Mouse (Mus musculus) v-Abl transformed pro-B cells (cell line): ENCODE measurements around the gene Atr.

ENCODE experiments used
- in situ Hi-C, 2 experiments: fragments of 400-800 bp; cut with MboI; formaldehyde crosslinking; loops; one replicate each; pipeline ENCODE4 v1.15.1; 2025; ENCODE audit not compliant: unreplicated experiment in 2 of 2

The Atr gene

DNA sequence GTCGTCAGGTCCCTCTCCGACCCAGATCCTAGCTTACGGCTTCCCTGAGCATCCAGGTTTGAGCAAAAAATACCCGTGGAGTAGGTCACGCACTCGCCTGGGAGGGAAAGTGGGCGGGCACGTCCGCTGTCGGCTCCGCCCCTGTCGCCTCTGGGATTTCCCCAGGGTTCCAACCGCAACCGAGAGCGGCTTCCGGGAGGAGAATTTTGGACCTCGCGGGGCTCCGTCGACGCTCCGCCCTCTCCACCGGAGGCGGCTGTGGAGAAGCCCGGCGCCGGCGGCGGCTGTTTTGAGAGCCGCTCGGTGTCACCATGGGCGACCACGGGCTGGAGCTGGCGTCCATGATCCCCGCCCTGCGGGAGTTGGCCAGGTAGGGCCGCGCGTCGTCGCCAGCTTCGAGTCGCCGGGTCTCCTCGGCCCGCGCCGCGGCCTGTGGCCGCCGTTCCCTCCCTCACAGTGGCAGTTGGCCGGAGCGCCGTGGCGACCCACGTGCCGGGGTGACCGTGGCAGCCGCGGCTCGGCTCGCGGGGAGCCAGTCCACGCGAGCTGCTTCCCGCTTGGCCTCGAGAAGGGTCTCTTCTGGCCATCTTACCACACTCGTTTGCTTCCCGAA lies at the start of gene Atr:
Atr (plus strand) TSS at position 184 of the 613 bp plus-strand sequence.
- in situ Hi-C loops, result loop anchor here (5.0 to 25.0 kb wide), 4 partner anchors 365 to 1320 kb away; partner anchors contain the start of gene 1190002N15Rik (in 2 of the 2)

DNA sequence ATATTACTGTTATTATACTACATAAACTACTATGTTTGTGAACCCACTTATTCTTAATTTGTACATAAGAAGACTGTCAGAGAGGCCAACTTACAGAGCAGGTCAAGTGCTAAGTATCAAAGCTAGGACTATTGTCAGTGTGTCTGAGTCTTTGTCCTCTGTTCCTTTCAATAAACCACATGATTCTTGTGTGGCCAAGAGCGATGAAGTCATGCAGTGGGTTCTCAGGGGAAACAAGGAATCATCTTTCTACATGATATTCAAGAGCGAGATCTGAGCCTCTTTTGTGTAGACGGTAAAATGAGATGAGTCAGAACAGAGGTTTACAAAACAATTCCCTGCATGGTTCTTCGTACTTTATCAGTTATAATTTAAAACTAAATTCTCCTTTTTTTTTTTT lies 47.8 kb upstream of the Atr start:
- in situ Hi-C loops, result no loop called here

DNA sequence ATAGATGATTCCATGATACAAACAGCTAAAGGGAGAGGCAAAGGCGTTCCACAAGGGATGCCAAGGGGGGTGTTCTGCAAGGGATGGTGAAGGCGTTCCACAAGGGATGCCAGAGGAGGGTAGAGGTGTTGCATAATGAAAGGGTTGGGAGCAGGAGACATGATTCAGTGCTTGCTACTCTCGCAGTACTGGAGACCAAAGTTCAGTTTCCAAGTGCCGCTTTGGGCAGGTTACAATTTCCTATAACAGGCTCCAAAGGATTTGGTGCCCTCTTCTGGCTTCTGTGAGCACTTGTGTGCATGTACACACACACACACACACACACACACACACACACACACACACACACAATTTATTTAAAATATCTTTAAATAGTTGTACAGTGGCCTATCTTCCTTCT lies 45.6 kb upstream of the Atr start:
- in situ Hi-C loops, result no loop called here

DNA sequence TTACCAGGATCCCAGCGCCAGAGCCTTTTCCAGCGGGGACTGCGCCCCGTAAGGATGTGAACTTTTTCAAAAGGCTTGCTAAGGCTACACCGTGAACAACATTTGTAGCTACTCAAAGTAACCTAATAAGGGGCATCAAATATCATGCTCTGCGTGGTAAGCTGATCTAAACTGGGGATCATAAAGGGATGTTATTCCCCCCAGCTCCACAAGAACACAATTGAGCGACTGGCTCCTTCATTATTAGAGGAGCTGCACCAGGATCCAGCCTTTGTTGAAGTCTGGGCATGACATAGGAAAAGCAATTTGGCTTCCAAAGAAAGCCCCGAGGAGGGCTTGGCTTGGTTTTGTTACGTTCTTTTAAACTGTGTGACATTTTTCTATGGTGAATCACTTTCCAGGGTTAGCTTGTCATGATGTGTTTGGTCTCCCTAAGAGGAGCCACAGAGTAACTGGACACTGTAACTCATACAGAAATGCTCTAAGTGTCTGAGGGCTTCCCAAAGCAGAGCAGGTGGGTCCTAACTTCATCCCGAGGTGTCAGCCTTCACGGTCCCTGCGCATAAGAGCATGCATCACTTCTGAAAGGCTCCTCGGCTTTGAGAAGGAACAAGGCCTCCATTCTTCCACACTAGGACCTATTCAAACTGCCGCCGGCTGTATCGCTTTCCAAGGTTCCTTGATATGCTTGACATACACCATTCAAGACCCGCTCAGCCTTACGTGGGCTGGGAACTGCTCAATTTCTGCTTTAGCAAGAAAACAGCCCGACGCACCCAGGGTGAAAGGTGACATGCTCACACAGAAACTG lies 43.5 kb upstream of the Atr start:
- in situ Hi-C loops, result no loop called here

DNA sequence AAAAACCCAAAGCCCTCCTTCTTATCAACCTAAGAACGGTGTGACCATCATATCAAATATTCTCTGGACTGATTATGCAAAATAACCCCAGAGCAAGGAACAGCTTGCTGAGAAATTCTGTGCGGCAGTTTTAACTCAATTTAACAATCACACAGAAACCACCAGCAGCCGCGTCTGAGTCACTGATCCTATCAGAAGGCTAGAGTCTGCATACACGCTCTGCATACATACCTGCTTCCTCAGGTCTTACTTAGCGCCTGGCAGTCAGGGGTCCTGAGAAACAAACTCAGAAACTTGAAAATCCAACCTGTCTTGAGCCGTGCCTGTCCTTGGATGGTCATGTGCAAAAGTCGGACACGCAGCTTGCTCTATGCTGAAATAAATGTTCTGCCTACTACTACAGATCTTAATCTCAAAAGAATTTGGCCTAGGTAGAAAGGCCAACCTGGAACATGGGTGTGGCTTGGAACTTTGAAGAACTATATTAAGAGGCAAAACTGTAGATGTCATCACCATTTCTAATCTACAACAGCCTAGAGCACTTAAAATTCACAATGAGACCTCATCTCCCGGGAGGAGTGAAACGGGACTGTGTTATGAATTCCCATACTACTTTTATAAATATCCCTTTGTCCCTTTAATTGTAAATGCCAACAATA lies 42.3 kb upstream of the Atr start:
- in situ Hi-C loops, result no loop called here

DNA sequence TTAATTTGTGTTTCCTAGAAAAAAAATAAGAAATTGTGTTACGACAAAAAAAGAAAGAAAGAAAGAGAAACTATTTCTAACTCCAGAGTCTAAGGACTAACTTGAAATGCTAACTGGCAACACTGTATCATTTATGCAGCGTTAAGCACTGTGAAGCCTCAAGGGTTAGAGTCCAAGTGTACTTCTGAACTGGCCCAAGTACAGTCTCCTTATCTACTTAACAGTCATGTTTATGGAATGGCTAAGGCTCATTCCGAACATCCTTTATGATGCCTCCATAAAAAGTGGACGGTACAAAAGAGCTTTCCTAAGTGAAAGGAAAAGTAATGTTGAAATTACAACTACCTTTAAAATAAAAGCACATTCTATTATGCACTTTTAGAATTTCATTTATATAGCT lies 41.7 kb upstream of the Atr start:
- in situ Hi-C loops, result no loop called here

DNA sequence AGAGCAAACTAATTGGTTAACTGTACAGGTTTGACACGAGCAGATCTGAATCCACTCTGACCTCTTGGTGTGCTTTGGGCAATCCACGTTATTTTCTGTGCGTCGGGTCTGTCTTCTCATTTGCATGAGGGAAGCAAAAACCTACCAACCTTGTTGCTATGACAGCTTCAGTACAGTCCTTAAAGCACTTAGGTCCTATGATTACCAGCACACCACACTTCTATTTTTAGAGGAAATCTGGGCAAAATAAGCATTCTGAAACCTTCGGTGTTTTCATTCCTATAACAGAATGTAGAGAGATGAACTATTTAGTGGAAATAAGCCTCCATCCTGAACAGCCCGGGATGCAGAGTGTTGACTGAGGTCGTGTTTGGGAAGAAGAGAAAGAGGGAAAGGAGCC lies 34.9 kb upstream of the Atr start:
- in situ Hi-C loops, result no loop called here

DNA sequence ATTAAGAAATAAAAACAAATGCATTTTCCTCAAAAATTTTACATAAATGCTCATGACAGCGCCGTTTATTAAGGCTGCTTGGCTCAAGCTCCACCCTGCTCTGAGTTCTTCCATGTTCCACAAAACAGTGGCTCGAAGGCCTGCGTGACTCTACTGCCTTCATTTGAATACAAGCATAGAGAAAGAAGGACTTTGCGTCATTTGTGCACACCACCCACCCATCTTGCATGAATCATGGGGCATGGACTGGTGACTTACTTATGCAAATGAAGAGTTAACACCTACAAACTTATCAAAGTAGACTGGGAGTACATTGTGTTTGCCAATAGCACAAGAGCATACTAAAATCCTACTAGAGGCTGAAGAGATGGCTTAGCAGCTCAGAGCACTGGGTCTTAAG lies 29.8 kb upstream of the Atr start:
- in situ Hi-C loops, result loop anchor here in 1 of 2 experiments (25.0 kb wide), 2 partner anchors 540 to 1090 kb away; no protein-coding TSS in a partner anchor

DNA sequence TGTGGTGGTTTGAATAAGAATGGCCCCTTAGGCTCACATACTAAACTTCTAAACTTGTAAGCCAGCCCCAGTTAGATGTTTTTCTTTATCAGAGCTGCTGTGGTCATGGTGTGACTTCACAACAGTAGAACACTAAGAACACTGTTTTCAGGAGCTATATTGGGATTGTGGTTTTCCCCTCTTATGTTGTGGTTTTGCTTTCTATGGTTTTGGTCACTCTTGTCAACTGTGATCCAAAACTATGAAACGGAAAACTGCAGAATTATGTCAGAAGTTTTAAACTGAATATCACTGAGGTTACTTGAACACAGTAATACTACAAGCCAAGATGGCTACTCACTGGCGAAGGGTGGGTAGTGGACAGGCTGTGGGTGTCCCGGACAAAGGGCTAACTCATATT lies 24.6 kb upstream of the Atr start:
- in situ Hi-C loops, result loop anchor here in 1 of 2 experiments (25.0 kb wide), 2 partner anchors 545 to 1095 kb away; no protein-coding TSS in a partner anchor

DNA sequence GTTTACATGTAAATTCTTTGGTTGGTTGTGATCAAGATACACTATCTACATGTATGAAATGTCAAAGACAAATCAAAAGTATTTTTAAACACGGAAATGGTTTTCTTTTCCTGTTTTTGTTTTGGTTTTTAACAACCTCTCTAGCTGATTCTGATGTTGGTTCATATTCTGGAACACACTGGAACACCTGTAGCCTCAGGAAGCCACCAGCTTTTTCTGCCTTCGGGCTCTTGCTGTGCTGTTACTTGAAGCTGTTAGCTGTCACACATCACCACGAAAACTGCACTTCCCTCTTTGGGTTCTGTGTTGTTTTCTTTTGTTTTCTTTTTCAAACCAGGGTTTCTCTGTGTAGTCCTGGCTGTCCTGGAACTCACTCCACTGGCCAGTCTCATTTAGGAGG lies 22.6 kb upstream of the Atr start:
- in situ Hi-C loops, result loop anchor here in 1 of 2 experiments (5.0 to 25.0 kb wide), 3 partner anchors 142 to 1097 kb away; no protein-coding TSS in a partner anchor

DNA sequence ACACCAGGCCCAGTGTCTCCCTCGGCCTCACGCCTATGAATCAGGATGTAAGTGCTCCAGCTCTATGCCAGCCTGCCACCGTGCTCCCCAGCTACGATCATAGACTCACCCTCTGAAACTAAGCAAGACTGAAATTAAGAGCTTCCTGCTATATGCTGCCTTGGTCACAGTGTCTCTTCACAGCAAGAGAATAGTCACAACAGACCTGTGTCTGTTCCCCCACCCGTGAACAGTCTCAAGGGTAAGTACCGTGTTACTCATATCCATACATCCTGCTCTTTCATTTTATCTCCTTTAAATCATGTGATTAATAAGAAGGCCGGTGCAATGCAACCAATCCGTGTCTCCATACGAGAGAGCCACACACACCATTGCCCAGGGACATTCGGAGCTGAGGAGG lies 21.7 kb upstream of the Atr start:
- in situ Hi-C loops, result loop anchor here in 1 of 2 experiments (5.0 to 25.0 kb wide), 3 partner anchors 143 to 1098 kb away; no protein-coding TSS in a partner anchor

DNA sequence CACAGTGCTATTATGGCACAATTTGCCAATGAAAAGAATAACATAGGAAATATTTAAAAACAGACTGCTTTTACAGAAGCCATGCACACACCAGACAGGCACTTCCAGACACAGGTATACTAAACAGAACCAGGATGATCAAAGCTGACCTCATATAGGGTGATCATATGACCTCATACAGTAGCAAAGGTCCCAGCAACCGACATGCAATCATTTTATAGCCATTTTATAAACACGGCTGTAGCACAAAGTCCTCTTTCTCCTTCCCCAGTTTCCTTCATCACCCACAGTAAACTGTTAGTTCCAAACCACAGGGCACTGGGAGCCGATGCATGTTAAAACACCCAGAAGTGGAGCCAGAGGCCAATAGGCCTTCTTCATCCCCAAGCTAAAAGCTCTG lies 18.0 kb upstream of the Atr start:
- in situ Hi-C loops, result loop anchor here in 1 of 2 experiments (5.0 to 25.0 kb wide), 3 partner anchors 147 to 1102 kb away; no protein-coding TSS in a partner anchor

DNA sequence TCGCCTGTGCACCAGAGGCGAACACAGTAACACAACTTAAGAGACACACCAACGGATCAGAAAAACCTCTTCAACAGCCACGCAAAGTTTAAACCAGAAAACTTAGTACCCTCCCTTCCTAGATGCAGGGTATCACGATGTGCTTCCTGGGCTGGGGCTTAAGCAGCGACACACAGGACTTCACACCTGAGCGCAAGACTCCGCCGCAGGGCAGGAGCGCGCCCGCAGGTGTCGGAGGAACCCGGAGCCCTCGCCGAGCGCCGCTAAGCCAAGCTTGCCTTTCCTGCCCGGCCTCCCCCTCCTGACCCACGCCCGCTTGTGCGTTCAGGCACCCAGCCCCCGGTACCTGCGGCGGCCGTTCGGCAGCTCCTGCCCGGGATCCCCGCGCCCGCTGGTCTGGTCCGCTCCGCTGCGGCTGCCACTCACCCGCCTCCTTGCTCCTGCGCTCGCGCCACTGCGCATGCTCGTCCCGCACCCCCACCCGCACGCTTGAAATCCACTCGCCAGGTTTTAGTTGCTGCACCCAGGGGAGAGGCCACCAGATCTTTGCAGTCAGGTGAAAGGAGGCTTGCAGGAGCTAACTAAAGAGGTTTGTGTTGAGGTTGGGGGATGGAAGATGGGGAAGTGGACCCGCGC lies 12.5 kb upstream of the Atr start, which contains the start of gene Pls1:
Pls1 (minus strand) TSS at position 487 of the 636 bp plus-strand sequence.
- in situ Hi-C loops, result loop anchor here (10.0 to 25.0 kb wide), 5 partner anchors 100 to 1108 kb away; no protein-coding TSS in a partner anchor

DNA sequence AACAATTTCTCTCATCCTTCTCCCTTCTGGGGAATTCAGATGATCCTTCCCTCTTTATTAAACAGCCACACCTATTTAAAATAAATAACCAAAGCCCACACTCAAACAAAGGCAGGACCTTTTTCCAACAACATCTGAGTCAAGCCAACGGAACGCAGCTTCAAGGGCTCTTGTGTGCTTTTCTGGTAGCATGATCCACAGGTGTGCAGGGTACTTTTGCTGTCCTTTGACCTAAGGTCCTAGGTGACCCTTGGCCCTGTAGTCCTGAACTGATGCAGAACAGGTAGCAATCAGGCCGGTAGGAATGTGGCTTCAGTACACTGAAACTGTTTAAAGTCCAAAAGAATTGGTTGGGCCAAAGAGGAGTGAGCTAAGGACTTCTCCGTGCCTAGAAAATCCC lies 11.7 kb upstream of the Atr start:
- in situ Hi-C loops, result loop anchor here (10.0 to 25.0 kb wide), 5 partner anchors 101 to 1108 kb away; no protein-coding TSS in a partner anchor

DNA sequence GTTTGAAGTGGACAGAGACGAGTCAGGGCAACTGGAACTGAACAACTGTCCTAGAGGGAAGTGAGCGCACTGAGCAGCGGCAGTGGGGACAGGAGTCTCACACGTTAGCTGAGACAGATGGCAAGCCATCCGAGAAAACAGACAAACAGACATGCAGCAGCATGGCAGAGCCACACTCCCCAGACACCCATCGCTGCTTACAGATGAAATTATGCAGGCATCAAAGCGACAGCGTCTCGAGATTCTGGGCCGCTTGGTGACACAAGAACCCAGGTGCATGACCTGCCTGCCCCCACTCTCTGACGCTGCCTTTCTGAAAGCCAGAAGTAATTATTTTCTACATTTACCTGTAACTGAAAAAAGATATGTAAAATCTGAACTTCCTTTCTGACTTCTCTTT lies 5.7 kb upstream of the Atr start:
- in situ Hi-C loops, result loop anchor here (5.0 to 25.0 kb wide), 4 partner anchors 359 to 1314 kb away; partner anchors contain the start of gene 1190002N15Rik (in 2 of the 2)

DNA sequence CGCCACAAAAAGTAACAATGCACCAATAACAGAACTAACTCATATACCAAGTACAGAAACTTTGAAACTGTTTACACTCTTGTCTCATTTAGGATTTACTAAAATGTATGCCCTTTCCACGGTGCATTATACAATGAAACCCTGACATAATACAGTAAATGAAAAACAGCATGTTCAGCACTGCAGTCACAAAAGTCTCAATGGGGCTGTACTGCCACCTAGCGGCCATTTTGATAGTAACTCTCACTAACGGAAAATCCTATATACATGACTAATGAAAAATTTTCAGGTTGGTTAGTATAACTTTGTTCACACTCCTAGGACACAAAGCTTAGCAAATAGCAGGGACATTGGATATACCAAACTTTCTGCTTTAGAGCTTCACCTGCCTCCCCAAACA lies 4.5 kb upstream of the Atr start:
- in situ Hi-C loops, result loop anchor here (5.0 to 25.0 kb wide), 4 partner anchors 361 to 1316 kb away; partner anchors contain the start of gene 1190002N15Rik (in 2 of the 2)

DNA sequence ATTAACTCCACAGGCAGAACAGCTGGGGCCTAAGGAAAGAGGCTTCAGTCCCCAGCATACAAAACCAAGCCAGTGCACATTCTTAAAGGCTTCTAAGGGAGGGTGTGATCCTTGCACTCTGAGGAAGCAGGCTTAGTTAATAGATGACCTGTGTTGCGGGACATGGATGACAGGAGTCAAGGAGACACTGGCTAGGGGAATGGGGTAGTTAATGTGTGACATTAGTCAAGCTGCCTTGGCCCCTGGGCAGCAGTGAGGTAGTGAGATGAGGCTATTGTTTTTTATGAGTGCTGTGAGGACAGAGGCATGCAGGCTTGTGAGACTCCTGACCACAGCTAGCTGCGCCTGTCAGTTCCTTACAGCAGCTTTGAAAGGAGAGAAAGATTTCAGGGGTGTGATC lies 2.5 kb upstream of the Atr start:
- in situ Hi-C loops, result loop anchor here (5.0 to 25.0 kb wide), 4 partner anchors 363 to 1318 kb away; partner anchors contain the start of gene 1190002N15Rik (in 2 of the 2)

DNA sequence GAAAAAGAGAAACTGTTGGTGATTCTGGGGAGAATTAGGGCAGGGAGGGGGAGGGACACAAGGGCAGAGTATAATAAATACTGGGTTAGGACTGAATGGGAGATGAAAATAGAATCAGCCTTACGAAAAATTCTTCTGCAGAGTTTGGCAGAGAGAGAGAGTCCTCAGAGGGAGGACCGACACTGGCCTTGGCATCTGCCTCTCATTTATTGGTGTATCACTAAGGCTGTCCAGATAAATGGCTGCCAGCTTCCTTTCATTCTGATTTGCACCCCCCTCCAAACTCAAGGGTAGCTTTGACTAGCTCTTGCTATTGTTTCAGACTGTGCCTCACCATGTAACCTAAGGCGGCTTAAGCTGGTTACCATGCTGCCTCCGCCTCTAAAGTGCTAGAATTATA lies 1.4 kb upstream of the Atr start:
- in situ Hi-C loops, result loop anchor here (5.0 to 25.0 kb wide), 4 partner anchors 364 to 1319 kb away; partner anchors contain the start of gene 1190002N15Rik (in 2 of the 2)

DNA sequence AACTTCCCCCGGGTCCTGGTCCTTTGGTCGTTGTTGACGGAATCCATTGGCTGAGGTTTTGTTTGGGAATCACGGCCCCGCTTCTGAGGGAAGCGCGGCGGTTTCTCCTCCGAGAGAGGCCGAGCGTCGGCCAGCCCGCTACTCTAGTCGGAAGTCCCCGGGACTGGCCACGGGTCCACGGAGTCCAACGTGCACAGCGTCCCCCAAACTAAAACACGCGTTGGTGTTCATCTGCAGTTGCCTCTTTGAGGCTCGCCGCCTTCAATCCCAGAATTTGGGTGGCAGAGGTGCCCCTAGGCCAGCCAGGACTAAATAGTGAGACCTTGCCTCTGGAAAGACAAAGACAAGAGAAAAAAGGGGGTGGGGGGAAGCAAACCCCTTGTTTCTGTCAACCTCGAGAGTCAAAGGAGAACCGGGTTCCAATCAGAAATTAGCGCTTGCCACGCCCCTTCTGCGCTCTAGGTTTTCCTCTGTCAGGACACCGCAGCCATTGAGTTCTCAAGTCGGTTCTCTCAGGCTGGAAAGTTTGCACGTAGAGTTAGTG lies 702 bp downstream of the Atr start:
- in situ Hi-C loops, result loop anchor here (5.0 to 25.0 kb wide), 4 partner anchors 366 to 1321 kb away; partner anchors contain the start of gene 1190002N15Rik (in 2 of the 2)

DNA sequence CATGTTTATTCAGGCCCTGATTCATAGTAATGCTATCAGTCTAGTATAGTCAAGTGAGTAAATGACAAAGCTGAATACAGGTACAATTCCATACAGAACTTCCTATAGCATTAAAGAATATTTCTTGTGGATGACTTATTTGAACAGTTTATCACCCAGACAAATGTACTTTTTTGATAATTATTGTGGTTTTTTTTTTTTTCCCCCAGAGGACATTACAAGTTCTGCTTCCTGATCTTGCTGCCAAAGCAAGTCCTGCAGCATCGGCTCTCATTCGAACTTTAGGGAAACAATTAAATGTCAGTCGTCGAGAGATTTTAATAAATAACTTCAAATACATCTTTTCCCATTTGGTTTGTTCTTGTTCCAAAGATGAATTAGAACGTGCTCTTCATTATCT lies 20.8 kb downstream of the Atr start:
- in situ Hi-C loops, result no loop called here
